Mouse (Mus musculus): ENCODE data around the gene Nmi.

Gene Nmi

DNA sequence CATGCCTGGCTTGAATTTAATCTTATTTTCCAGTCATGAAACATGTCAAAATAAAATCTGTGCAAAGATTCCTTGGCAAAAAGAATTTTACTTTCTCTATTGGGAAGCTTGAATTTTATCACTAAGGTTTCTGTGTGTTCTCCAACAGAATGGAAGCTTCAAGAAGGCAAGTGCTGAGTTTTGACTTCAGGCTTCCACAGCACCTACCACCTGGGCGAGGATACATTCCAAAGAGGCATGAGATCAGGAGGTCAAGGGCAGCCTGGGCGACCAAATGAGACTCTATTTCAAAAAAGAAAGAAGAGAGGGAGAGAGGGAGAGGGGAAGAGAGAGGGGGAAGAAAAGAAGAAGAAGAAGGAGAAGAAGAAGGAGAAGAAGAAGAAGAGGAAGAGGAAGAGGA lies 27.5 kb downstream of the Nmi start:
- in situ Hi-C loops (cut with MboI, MseI), result loop anchor here (25.0 kb wide), 1 partner anchor 1634 kb away; no protein-coding TSS in a partner anchor

DNA sequence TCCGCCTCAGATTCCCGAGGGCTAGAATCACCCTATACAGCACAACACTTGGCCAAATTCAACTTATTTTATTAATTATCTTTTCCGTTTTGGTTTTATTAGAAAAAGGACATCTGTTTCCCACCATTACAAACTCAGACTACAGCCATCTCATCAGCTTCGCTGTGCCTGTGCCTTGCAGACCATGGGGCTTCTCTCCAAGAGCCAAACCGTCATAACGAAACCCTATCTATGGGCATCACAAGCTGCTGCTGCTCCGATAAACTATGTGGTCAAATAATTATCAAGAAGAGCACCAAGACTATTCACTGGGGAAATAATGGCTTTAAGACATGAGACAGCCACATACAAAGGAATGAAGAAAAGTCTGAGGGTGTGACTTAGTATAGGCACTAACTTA lies 31.5 kb downstream of the Nmi start:
- in situ Hi-C loops (cut with MboI, MseI), result loop anchor here (25.0 kb wide), 1 partner anchor 1630 kb away; no protein-coding TSS in a partner anchor

- in situ Hi-C loops (cut with MboI, MseI), result loop anchor here (5.0 to 25.0 kb wide), 2 partner anchors 34 to 1626 kb away; partner anchors contain the start of gene Nmi
These were observed 34.5 kb downstream of the Nmi start for GRCm38 (mm10) chr2:51938750-51939149.

GRCm38 (mm10) chr2:51937004-51937403 lies 36.3 kb downstream of the Nmi start:
- in situ Hi-C loops (cut with MboI, MseI), result loop anchor here (5.0 to 25.0 kb wide), 2 partner anchors 35 to 1625 kb away; partner anchors contain the start of gene Nmi

- in situ Hi-C loops (cut with MboI, MseI), result loop anchor here (5.0 to 25.0 kb wide), 2 partner anchors 36 to 1624 kb away; partner anchors contain the start of gene Nmi
These were observed 36.7 kb downstream of the Nmi start for GRCm38 (mm10) chr2:51936585-51936984.

DNA sequence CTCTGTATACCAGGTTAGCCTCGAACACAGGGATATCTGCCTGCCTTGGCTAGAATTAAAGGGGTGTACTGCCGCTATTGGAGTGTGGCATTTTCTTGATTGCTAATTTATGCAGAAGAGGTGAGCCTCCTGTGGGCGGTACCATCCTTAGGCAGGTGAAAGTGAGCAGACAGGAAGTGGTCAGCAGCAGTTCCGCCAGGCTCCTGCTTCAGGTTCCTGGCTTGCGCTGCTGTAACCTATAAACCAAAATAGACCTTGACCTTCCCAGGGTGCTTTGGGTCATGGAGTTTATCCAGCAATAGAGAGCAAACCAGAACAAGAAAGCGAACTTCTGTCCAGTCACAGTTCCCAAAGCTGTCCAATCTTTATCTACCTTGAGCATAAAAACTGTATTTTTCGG lies 37.4 kb downstream of the Nmi start:
- in situ Hi-C loops (cut with MboI, MseI), result loop anchor here (5.0 to 25.0 kb wide), 2 partner anchors 36 to 1624 kb away; partner anchors contain the start of gene Nmi

DNA sequence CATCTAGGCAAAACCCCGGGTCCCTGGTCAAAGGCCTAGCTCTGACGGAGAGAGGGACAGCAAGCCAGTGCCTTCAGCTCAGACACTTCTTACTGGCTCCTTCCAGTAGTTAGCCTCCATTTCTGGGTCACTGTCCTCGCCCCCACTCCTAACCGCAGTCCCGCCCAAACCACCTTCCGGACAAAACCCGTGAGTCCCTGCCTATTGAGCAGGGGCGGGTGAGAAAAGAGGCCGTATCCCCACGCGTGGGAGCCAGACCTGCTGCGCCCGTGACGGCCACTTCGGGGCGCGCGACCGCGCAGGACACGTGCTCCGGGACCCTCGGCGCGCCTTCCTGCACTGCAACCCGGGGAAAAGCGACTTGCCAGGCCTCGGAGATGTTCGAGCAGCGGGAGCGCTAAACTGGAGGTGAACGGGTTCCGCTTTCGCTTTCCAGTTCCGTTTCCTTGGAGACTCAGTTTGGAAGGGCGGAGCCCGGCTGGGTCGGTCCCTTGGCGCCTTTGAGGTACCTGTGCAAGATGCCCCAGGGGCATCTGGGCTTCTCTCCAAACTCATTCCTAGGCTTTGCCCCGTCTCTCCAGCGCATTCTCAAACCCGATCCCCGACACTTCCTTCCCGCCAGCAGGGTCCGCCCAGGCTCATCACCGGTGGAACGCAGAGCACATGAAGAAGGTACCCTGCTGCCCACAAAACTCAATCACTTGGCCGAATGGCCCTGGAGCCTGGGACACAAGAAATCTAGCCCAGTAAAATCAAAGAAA lies 38.5 kb downstream of the Nmi start, which contains the start of gene Rbm43:
Gene Rbm43, minus strand, starts transcription at position 590 of the 761 bp plus-strand sequence.
- in situ Hi-C loops (cut with MboI, MseI), result loop anchor here (5.0 to 25.0 kb wide), 2 partner anchors 38 to 1622 kb away; partner anchors contain the start of gene Nmi

GRCm38 (mm10) chr2:51933341-51934134 lies 39.8 kb downstream of the Nmi start:
- in situ Hi-C loops (cut with MboI, MseI), result loop anchor here (25.0 kb wide), 1 partner anchor 1621 kb away; no protein-coding TSS in a partner anchor

DNA sequence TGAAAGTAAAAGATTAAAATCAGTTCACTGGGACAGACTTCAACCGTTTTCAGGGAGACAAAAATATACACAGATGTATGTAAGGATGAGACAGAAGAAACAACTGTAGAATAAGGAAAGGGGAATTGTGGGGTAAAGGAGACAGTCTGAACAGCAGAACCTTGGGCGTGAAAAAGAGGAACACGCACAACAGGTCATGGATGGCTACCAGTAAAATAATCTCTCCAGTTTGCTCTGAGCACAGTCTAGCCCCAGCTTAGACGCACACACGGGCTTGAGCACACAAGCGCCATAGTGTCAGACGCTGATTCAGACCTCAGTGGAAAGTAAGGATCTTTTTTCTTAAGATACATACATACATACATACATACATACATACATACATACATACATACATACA lies 42.1 kb downstream of the Nmi start:
- in situ Hi-C loops (cut with MboI, MseI), result loop anchor here (25.0 kb wide), 1 partner anchor 1619 kb away; no protein-coding TSS in a partner anchor

- in situ Hi-C loops (cut with MboI, MseI), result loop anchor here (10.0 kb wide), 1 partner anchor 1070 kb away; no protein-coding TSS in a partner anchor
These were observed 58.2 kb downstream of the Nmi start for GRCm38 (mm10) chr2:51914944-51915680.

DNA sequence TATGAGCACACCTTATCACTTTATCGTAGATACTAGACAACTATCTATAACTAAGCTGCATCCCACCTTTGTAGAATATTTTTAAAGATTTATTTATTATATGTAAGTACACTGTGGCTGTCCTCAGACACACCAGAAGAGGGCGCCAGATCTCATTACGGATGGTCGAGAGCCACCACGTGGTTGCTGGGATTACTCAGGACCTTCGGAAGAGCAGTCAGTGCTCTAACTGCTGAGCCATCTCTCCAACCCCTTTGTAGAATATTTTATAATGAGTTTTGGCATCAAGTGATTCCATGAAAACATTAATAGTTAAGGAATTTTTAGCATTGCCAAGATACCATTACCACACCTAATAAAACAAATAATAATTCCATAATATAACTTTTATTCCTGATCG lies 58.8 kb downstream of the Nmi start:
- in situ Hi-C loops (cut with MboI, MseI), result loop anchor here (10.0 kb wide), 1 partner anchor 1070 kb away; no protein-coding TSS in a partner anchor

DNA sequence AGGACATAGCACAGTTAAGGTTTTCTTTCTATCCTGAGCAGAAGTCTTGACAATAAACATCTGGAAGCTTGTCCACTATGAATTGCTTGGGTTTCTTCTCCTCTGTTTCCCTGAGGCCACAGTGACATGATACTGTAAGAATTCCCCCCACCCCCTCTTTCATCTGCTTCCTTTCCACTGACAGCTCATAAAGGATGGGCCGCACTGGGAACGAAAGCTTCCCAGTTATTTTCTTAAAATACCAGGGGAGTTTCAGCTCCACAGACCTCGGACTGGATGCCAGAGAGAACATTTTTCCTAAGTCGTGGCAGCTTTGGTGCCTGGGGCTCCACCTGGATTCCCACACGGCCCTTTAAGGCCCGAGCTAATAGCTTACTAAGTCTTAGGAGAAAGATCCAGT lies 60.6 kb downstream of the Nmi start:
- in situ Hi-C loops (cut with MboI, MseI), result loop anchor here (10.0 kb wide), 1 partner anchor 1068 kb away; no protein-coding TSS in a partner anchor

DNA sequence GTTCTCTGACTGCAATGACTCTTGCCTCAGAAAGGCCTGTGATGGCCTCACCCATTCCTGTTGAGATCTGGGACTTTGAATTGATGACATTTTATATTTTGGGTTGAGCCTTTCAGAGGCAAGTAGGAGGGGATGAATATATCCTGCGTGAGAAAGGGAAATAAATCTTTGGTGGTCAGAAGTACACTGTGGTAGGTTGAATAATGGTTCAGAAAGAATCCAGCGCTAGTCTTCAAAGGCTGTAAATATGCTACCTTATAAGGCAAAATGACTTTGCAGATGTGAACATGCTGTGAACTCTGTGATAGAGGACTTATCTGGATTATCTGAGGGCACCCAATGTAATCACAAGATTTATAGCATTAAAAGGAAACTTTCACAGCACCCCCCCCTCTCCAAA lies 61.4 kb downstream of the Nmi start:
- in situ Hi-C loops (cut with MboI, MseI), result loop anchor here (10.0 kb wide), 1 partner anchor 1067 kb away; no protein-coding TSS in a partner anchor

GRCm38 (mm10) chr2:51907538-51908110 lies 65.7 kb downstream of the Nmi start:
- in situ Hi-C loops (cut with MboI, MseI), result loop anchor here (5.0 to 10.0 kb wide), 2 partner anchors 365 to 1983 kb away; no protein-coding TSS in a partner anchor

DNA sequence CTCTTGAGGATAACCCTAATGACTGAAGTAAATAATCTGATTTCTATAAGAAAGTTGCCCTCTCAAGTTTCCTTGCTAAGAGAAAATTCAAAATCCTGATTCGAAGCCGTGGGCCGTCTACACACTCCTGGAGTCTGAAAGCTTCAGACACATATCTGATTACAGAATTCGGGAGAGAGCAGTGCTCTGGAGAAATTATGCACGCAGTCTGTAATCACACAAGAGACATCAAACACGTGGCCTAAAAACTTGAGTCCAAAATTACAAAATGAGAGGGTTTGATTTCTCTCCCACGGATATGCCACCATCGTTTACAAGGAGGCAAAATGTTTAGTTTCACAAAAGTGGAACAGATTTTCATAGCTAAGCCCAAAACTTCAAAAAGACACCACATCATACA lies 67.7 kb downstream of the Nmi start:
- in situ Hi-C loops (cut with MboI, MseI), result loop anchor here (5.0 to 10.0 kb wide), 2 partner anchors 363 to 1981 kb away; no protein-coding TSS in a partner anchor

Measured in T-helper 1 cell (primary cell).